Comparison of ENCODE assay signal across 8 mouse cellular contexts in genomic region chr15:81936679-81937078, GRCm38 (mm10). TPM values are rescaled to one million over a fixed set of nuclear protein-coding genes. Genes with fewer than 3 reads are reported as not detected.
DNase-seq lines count a peak whose midpoint lies in the region; ATAC-seq and TF ChIP-seq lines count a peak whose summit lies in the region.

Gene Csdc2, plus strand, starts transcription at chr15:81936759.

- H3K9me3 ChIP-seq in hindbrain, embryonic 10.5 days, result no peaks in the 10 kb centered on the region
- H3K9me3 ChIP-seq in stomach, embryonic 14.5 days (ENCODE audit: control insufficient read depth, low read depth, low read length), result no peaks in the 10 kb centered on the region

- H3K4me3 ChIP-seq in embryonic fibroblast, embryonic 13.5 days (ENCODE audit: insufficient read depth, low read length), result peak within 1 kb of the TSS; percentile 31
- peak within 1 kb of the TSS; percentile 55 for H3K4me3 ChIP-seq in hindbrain, embryonic 10.5 days
- peak within 1 kb of the TSS; percentile 40 for H3K4me3 ChIP-seq in stomach, embryonic 14.5 days (ENCODE audit: low read depth, low read length)

- no peaks in the 10 kb centered on the region for H3K36me3 ChIP-seq in hindbrain, embryonic 10.5 days
- H3K36me3 ChIP-seq in stomach, embryonic 14.5 days (ENCODE audit: control insufficient read depth, insufficient read depth, low read length), result no peaks in the 10 kb centered on the region

- peak within 1 kb of the TSS; percentile 69 for H3K4me2 ChIP-seq in stomach, embryonic 14.5 days (replicated peaks; ENCODE audit: low read depth, low read length)

- TF ChIP-seq POLR2A in embryonic fibroblast, embryonic 13.5 days (IDR thresholded peaks at IDR 0.05; ENCODE audit: low read depth, low read length), result peak; percentile 42; the same call in 1 of the 2 replicates

- H3K4me1 ChIP-seq in embryonic fibroblast, embryonic 13.5 days (ENCODE audit: control insufficient read depth, insufficient read depth, low read length), result no peaks in the 10 kb centered on the region
- H3K4me1 ChIP-seq in hindbrain, embryonic 10.5 days (replicated peaks), result peaks cover 40% of the 10 kb centered on the region
- H3K4me1 ChIP-seq in stomach, embryonic 14.5 days (ENCODE audit: control insufficient read depth, insufficient read depth, low read length), result peaks cover 12% of the 10 kb centered on the region; the same call in 1 of the 2 replicates

- peak; percentile 34; the same call in 1 of the 2 replicates for ATAC-seq in stomach, embryonic 14.5 days (ENCODE audit: insufficient number of reproducible peaks, insufficient read depth, low FRiP score, low read depth)
- no peak for ATAC-seq in megakaryocyte progenitor cell, adult 5-6 weeks (replicated peaks; ENCODE audit: poor library complexity)

- under 1% methylated on average over 12 of the region's 12 CpGs for WGBS in hindbrain, embryonic 10.5 days
- WGBS in stomach, embryonic 14.5 days, result under 1% methylated on average over 12 of the region's 12 CpGs

- peak; percentile 60 for DNase-seq in urinary bladder, postnatal 14 days (ENCODE audit: low spot score)
- DNase-seq in urinary bladder, postnatal 10 days (ENCODE audit: low spot score), result no peak
- peak; percentile 62 for DNase-seq in hindbrain, embryonic 10.5 days (ENCODE audit: low spot score)
- peak in 1 of 2 experiments; percentile 49 for DNase-seq in layer of hippocampus, postnatal 25 days (ENCODE audit: extremely low spot score in 1 of 2, low spot score in 1 of 2)
- peak; percentile 65 for DNase-seq in mesoderm, embryonic 11.5 days (ENCODE audit: low read depth, low spot score)

- H3K9ac ChIP-seq in stomach, embryonic 14.5 days (replicated peaks; ENCODE audit: low read depth, low read length), result peak within 1 kb of the TSS; percentile 33

- 0 out of 2 replicates have a peak within 1 kb of the TSS, but pooled peaks have one; percentile 7 for H3K27ac ChIP-seq in embryonic fibroblast, embryonic 13.5 days (ENCODE audit: insufficient read depth, low read length)
- peak within 1 kb of the TSS; percentile 76 for H3K27ac ChIP-seq in hindbrain, embryonic 10.5 days
- H3K27ac ChIP-seq in stomach, embryonic 14.5 days (ENCODE audit: low read length), result peak within 1 kb of the TSS; percentile 75

- TF ChIP-seq CTCF in embryonic fibroblast, embryonic 13.5 days (IDR thresholded peaks at IDR 0.05; ENCODE audit: borderline replicate concordance, insufficient read depth, low read length), result no peak

- H3K27me3 ChIP-seq in hindbrain, embryonic 10.5 days (ENCODE audit: insufficient read depth, poor library complexity, severe bottlenecking), result peaks cover 12% of the 10 kb centered on the region
- H3K27me3 ChIP-seq in stomach, embryonic 14.5 days (ENCODE audit: control insufficient read depth, insufficient read depth, low read length), result no peaks in the 10 kb centered on the region

RNA-seq across cellular contexts. Expression of gene Csdc2, which starts in this region (rescaled TPM):
- 3.3 and 4.4 TPM in 2 replicates for polyA plus RNA-seq in embryonic fibroblast, embryonic 13.5 days (2011; ENCODE audit: insufficient read length, low read depth, missing spikeins)
- 13.8 and 33.7 TPM in 2 replicates for polyA plus RNA-seq in hindbrain, embryonic 10.5 days (2016; fragmentation: Nextera tagmentation; extraction: Ambion mirVana)
- total RNA-seq in layer of hippocampus, postnatal 25 days (2021), result 10 to 100 TPM; 89.9 to 90.2 TPM
- 15.7 and 18.3 TPM in 2 replicates for polyA plus RNA-seq in stomach, embryonic 14.5 days (2014; fragmentation: Nextera tagmentation; extraction: Ambion mirVana)
- total RNA-seq in megakaryocyte progenitor cell, adult 5-6 weeks (2015), result not detected in 2 replicates
- total RNA-seq in megakaryocyte progenitor cell, adult 5-6 weeks (2017), result not detected in 2 replicates

Comparison
In these comparisons a context has a peak if more than half of its experiments do, and no peak if none do; other contexts are left out.
1. RNA of gene Csdc2 (total RNA-seq): 89.9 to 90.2 TPM in layer of hippocampus, postnatal 25 days; not detected in megakaryocyte progenitor cell, adult 5-6 weeks; every median in the first group is over 10 times any median in the second.
2. H3K27ac ChIP-seq: peak in every context shown above with its lines; median percentile 76 in hindbrain, embryonic 10.5 days; 75 in stomach, embryonic 14.5 days; 7 in embryonic fibroblast, embryonic 13.5 days.
3. Peak in every context shown above with its lines, with median percentiles within 50 percentile points of each other: H3K4me3 ChIP-seq.